Mouse (Mus musculus): ENCODE measurements around the gene Iqsec1.

- TF ChIP-seq POLR2A (IDR thresholded peaks at IDR 0.05; ENCODE audit: extremely low read depth, insufficient read depth, low read length) (no peak), CTCF (IDR thresholded peaks at IDR 0.05; ENCODE audit: low read depth, low read length) (no peak)
These were observed 234.8 kb downstream of the Iqsec1 start for GRCm38 (mm10) chr6:90753656-90754055.
